Mouse (Mus musculus): ENCODE measurements around the gene P4hb. TPM values are rescaled to one million over a fixed set of nuclear protein-coding genes. Genes with fewer than 3 reads are reported as not detected.
A peak's percentile ranks its signal among the peaks of the same experiment; 100 is the strongest.

The P4hb gene
- 100 to 1,000 TPM; 264 to 301 TPM for total RNA-seq (2021)
- long read RNA-seq, experiment 1, transcript P4hb-201 (11 exons, 2,861 nt), result major isoform, 344 of 365 reads
- long read RNA-seq, experiment 1, partial matches to known transcripts, result 7 of 365 reads
- long read RNA-seq, experiment 1, other reads (novel, unspliced or antisense), result 14 of 365 reads
- long read RNA-seq, experiment 2, transcript P4hb-201 (11 exons, 2,861 nt), result major isoform, 420 of 434 reads
- long read RNA-seq, experiment 2, partial matches to known transcripts, result 3 of 434 reads
- long read RNA-seq, experiment 2, other reads (novel, unspliced or antisense), result 11 of 434 reads

DNA sequence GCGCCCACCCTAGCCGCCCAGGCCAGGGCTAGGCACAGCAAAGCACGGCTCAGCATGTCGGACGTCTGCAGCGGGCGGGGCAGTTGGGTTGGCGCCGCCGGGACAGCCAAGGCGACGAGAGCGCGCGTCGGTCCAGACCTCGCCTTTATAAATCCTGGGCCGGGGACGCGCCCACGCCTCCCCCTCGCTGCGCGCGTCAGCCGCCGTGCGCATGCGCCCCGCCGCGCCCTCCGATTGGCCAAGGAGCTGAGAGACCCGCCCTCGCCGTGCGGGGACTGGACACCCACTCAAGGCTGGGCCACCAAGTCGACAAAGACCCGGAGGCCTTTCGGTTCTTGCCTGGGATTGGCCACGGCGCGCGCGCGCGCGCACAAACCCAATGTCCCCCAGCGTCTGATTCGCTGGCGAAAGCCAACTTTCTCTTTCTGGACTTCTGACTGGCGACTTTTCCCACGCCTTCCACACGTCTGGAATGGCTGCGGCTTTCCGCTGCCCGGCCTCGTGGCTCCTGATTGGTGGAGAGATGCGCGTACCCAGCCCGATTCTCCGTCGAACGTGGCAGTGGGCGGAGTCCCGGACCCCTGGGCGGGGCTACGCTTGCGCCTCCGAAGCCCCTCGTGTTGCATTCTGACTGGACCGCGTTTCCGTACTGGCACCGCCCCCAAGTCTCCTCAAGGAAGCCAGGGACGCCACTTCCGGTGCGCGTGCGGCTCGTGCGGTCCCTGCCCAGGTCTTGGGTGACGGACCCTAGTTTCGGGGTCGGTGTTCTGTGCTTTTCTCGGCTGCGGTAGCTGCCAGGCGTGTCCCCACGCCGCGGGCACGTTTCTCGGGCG lies at the start of gene P4hb:
P4hb (minus strand) TSS at position 502 of the 833 bp plus-strand sequence.
- intact Hi-C loops (cut with DNase I; ENCODE audit: low total_unique reads), result no loop called here
- peak; percentile 100 for DNase-seq

DNA sequence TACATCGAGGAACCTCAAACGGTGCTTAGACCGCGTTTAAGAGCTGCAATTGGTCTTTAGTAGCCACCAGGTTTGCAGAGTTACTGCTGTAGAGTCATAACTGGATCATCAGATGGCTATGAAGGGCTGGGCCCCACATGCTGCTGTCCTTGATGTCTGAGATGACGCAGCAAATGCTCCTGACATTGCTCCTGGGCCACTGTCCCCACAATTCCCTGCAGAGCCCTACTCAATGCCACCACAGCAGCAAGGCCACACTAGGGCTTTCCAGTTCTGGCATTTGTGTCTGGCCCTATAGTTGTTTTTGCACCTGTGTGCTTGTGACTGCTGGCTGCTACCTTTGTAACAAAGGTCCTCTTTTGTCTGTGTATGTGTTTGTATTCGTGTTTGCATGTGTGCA lies 49.8 kb upstream of the P4hb start:
- intact Hi-C loops (cut with DNase I; ENCODE audit: low total_unique reads), result no loop called here
- no peak for DNase-seq

DNA sequence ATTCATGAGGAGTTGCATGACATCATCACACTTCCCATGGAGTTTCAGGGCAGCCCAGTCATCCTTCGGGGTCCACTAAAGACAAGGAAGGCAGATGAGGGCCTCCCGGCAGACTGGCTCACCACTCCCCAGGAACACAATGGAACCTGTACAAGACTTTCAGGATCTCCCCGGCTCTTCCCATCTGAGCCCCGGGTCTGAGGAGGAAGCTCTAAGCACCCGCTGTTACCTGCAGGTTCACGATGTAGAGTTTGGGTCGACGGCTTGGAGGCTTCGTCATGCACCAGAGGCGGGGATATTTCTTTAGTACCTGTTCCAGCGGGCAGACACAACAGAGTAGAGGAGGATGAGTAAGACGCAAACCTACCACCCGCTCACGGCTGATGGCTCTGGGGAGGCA lies 47.1 kb upstream of the P4hb start:
- intact Hi-C loops (cut with DNase I; ENCODE audit: low total_unique reads), result no loop called here
- no peak for DNase-seq

DNA sequence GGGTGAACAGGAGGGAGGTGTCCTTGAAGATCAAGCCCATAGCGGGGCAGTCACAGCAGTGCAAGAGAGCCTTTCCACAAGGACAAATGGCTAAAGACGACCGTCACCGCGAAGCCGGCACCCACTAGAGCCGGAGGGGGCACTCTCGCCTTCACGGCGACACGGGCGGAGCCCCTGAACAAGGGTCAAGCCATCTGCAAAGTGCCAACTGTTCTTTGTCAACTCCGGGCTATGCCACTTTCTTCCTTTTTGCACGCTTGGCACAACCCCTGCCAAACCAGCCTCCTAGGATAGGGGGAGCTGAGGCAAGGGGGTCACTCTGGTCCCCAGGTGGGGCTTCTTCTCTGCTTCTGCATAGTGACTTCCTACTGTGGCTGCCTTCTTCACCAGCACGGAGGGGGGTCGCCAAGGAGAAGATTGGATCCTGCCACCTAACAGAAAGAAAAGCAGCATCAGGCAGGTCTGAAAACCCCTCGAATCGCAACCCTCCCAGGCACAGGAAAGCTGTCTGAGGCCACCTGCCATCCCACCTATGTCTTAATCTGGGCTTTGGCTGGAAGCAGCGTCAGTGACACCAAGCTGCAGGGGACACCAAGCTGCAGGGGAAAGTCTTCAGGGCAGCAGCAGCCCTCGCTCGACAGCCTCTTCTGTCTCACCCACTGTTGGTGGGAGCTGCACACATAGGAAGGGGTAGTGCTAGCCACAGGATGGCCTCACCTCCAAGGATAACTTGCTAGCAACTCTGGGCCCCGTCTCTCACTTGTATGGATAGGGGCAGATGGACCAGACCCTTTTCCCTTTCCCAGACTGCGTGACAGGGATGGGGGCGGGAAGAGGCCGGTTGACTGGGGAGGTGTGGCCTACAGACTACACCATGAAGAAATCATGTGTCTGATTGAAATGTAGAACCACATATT lies 45.8 kb upstream of the P4hb start:
- intact Hi-C loops (cut with DNase I; ENCODE audit: low total_unique reads), result no loop called here

DNA sequence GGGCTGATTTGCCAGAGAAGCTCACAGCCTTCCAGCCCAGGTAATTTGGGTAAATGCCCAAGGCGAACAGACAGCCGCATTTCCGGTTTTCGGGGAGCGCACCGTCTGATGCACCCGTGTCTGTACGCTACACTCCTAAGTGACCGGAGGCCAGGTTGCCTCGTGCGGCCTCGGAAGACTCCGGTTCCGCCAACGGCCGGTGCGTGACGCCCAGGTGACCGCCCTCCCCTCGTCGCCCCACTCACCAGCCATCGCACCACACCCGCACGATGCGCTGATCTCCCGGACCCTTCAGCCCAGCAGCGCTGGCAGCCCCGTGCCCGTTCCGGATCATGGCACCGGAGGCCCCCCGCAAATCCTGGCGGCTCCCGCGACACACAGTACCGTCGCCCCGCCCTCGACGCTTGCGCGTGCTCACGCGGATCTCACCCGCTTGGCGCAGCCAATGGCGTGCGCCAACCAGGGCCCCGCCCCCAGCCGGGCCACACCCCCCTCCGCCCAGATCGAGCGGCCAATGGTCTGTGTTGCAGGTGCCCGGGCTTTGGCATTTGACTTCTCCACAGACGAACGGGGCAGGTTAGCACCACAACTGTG lies 44.6 kb upstream of the P4hb start, which contains the start of gene Pcyt2:
Pcyt2 (minus strand) TSS at position 418 of the 594 bp plus-strand sequence.
- DNase-seq, result peak; percentile 93
- intact Hi-C loops (cut with DNase I; ENCODE audit: low total_unique reads), result no loop called here

More for the DNA sequence above, 45.8 kb upstream of the P4hb start:
- DNase-seq, result no peak

DNA sequence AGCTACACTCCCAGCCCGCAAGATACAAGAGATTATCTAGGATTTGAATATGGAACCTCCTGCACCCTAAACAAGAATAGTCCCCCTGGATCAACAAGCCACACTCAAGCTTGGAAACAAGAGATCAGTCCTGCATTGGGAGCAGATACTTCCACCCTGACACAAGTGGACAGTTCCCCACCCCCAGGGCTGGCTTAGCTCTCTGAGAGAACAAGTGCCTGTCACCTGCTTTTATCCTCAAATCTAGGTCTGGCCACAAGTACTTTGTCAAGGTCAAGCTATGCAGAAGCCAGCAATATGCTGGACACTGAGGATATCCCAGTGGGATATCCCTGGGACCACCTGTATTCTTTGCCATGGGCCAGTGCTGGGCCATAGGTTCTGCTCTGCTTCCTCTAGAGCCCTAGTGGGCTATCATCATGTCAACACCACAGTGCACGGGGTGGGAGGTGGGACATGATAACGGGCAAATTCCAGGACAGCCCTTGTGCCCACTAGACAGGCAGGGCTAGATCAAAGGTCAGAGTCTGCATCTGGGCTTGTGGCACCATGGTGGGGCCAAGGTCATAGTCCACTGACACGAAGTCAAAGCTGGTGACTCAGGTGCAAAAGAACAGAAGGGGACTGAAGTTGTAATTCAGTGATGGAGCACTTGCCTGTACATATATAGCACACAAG lies 43.7 kb upstream of the P4hb start:
- intact Hi-C loops (cut with DNase I; ENCODE audit: low total_unique reads), result no loop called here
- no peak for DNase-seq

DNA sequence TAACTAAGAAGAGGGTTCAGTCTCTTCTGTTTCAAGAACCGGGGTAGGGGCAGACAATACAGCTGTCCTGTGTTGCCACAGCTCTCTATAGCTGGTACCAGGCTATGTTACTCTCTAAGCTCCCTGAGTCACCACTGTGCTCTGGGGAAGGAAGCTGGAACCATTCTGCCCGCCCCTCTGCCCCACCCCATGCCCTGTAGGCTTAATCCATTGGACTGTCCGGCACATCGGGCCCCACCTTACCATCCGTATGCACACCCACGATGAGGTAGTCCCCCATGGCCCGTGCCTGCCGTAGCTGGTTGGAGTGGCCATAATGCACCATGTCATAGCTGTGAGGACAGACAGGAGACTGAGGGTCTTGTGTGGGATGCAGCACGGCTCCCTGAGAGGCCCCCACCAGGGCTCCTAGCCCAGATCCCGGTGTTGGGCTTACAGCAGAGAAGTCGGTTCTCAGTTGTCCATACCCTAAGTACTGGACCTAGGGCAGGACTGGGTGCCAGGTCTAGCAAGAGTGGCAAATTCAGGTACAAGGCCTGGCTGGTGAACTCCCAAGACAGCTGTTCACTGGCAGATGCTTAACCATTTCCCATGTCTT lies 42.7 kb upstream of the P4hb start:
- intact Hi-C loops (cut with DNase I; ENCODE audit: low total_unique reads), result no loop called here
- no peak for DNase-seq

DNA sequence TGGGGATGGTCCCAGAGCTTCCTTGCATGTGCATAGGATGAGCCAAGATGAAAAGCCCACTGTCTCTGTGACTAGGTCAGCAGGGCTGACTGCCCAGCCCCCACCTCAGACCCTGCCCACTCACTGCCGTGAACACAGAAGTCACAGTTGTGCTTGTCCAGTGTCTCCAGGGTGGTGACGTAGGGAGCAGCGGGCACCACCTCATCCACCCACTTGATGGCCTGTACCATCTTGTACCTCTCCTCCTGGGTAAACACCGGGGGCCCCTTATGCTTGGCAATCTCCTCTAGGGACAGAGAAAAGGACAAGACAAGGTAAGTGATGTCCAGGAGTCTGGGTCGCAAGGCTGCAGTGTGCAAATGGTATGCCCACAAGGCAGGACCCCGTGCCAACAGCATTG lies 42.1 kb upstream of the P4hb start:
- no peak for DNase-seq
- intact Hi-C loops (cut with DNase I; ENCODE audit: low total_unique reads), result no loop called here

DNA sequence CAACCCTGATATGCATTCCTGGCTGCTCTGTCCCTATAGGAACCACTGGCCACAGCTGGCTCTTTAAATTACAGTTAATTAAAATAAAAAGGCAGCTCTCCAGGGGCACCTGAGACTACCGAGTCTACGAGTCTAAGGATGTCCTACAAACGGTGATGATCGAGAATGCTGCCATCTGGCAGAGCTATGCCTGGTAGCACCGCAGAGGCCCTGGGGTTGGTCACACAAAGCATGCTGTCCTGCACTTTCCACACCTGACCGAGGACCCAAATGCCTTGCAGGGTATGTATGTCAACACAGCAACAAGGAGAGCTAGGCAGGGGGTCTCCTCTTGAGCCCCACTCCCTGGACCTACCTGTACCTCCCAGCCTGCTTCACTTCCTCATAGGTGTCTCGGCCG lies 40.9 kb upstream of the P4hb start:
- no peak for DNase-seq
- intact Hi-C loops (cut with DNase I; ENCODE audit: low total_unique reads), result loop anchor here (5.0 kb wide), 1 partner anchor 97 kb away; no protein-coding TSS in a partner anchor

DNA sequence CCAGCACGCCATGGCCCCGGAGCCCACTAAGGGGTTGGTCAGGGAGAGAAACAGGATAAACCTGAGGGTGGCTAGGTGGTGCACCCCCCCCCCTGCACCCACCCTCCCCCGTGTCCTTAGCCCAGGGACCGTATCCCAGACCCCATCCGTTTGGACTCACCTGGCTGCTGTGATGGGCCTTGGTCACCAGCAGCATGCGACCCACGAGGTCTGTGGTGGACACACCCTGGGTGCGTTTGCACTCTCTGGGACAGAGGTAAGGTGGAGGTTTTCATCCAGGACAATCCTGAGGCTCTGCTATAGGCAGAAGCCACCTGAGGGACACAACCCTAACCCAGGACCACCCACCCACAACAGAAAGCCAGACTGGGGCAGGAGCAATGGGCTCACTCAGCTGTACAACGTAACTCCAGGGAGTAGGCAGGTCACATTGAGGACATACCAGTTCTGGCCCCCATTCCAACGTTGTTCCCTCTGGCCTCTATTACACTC lies 40.5 kb upstream of the P4hb start:
- no peak for DNase-seq
- intact Hi-C loops (cut with DNase I; ENCODE audit: low total_unique reads), result loop anchor here (5.0 kb wide), 1 partner anchor 96 kb away; no protein-coding TSS in a partner anchor

DNA sequence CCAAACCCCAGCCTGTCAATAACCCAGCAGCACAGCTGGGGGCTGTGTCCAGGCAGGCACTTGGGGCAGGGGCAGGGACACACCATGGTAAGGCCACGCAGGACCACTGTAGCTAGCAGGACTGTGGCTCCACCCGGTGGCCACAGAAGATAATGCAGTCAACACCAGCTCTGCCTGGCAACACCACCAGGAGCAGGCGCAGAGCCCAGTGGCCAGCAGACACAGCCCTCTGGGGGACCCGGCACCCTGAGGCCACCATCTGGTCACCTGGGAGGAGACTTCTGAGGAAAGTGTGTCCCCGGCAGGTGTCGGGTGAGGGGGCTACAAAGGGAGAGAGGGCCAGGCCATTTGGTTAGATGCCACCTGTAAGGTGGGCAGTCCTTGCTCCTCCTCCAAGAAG lies 39.7 kb upstream of the P4hb start:
- intact Hi-C loops (cut with DNase I; ENCODE audit: low total_unique reads), result loop anchor here (5.0 kb wide), 1 partner anchor 95 kb away; no protein-coding TSS in a partner anchor
- peak; percentile 79 for DNase-seq

DNA sequence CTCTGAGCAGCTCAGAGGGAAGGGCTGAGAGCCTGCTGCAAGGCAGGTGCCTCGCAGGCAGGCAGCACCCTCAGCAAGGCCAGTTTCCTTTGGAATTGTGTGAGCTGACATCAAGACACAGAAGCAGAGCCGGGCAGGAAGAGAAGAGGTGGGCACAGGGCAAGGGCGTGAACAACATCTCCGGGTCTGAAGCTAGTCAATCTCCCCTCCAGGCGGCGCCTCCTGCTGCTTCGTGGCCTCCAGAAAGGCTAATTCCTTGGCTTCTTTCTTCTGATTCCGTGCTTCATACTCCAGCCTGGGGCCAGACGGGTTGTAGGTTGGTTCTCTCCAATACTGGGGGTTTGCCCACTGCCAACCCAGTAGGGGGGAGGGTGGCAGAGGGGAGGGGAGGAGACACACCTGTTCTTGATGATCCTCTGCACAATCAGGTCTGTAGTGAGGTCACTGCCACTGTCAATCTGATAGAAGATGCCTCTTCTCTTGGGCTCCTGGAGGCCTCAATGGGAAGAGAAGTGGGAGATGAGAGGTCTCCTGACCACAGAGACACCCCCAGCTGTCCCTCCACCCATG lies 37.5 kb upstream of the P4hb start:
- intact Hi-C loops (cut with DNase I; ENCODE audit: low total_unique reads), result loop anchor here (5.0 kb wide), 1 partner anchor 93 kb away; no protein-coding TSS in a partner anchor
- no peak for DNase-seq

DNA sequence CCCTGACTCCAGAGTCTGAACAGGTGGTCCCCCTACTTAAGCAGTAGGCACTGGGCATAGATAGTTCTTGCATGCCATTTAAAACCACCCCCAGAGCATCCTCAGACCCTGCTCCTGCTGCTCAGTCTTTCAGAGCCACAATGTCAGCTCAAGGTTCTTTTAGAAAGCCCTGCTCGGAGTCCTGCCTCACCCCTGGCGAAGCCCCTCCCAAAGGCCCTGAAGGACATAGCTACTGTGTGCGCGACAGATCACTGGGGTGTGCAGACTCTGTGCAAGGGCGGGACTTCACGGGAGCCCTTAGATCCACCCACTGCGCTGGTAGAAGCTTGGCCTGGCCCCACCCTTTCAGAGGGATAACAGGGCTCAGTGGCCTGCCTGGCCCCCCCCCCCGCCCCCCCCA lies 36.2 kb upstream of the P4hb start:
- no peak for DNase-seq

DNA sequence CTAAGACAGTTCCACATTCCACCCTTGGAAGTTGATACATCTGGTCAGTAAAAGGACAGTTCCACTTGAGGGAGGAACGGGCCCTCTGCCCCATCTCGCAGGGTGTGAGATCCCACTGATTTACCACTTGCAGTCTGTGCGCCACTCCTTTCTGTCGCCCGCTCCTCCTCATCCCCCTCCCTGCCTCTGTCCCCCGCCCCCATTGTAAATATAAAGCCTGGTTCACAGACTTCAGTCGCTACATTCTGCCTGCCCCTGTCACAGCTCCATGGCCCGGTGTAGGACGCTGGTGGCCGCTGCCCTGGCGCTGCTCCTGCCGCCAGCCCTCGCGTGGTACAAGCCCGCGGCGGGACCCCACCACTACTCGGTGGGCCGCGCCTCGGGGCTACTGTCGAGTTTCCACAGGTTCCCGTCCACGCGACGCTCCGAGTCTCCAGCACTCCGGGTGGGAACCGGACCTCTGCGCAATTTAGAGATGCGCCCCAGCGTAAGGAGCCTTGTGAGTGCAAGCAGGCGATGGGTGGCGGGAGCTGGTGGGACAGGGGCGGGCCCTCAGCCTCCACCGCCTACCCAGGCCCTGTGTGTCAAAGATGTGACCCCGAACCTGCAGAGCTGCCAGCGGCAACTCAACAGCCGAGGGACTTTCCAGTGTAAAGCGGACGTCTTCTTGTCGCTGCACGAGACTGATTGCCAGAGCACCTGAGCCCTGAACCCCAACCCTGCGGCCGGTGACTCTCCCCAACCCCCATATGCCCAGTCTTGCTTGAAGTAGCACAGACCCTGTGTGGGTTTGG lies 35.4 kb upstream of the P4hb start, which contains the start of gene Npb:
Npb (plus strand) TSS at position 237 of the 794 bp plus-strand sequence.
- intact Hi-C loops (cut with DNase I; ENCODE audit: low total_unique reads), result loop anchor here (5.0 kb wide), 1 partner anchor 111 kb away; no protein-coding TSS in a partner anchor
- no peak for DNase-seq

More for the DNA sequence above, 36.2 kb upstream of the P4hb start:
- intact Hi-C loops (cut with DNase I; ENCODE audit: low total_unique reads), result loop anchor here (5.0 kb wide), 1 partner anchor 112 kb away; no protein-coding TSS in a partner anchor

DNA sequence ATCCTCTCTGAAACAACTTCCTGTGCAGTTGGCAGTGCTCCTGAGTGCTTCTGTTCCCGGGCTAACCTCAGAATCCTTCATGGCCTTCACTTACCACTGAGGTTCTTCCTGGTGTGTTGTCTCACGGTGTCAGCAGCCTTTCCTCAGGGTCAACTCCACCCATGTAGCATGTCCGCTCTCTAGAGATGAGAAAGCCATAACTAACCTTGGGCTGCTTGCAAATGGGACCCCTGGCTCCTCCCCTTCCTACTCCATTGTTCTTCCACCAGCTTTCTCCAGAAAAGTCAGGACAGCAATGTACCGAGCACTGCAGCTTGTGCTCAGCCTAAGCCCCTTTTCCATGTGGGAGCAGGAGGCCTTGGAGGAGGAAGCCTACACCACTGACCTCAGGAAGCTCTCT lies 33.7 kb upstream of the P4hb start:
- DNase-seq, result no peak
- intact Hi-C loops (cut with DNase I; ENCODE audit: low total_unique reads), result loop anchor here (5.0 kb wide), 1 partner anchor 109 kb away; no protein-coding TSS in a partner anchor

DNA sequence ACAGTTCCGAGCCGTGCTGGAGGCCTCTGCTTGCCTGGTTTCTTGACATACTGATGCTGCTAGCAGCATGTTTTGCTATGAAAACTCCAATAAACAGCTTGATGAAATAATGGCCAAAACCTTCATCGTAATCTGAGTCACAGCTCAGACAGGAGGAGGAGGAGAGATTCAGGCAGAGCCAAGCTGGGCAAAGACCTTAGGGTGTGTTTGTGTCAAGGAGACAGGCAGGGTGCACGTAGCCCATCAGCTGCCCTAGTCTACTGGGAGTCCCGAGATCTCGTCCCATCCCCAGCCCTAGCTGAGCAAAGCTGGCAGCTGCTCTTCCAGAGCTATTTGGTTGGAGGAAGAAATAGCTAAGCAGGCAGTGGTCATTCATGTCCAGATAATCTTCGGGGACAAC lies 32.6 kb upstream of the P4hb start:
- intact Hi-C loops (cut with DNase I; ENCODE audit: low total_unique reads), result loop anchor here (5.0 kb wide), 1 partner anchor 108 kb away; no protein-coding TSS in a partner anchor
- DNase-seq, result no peak

DNA sequence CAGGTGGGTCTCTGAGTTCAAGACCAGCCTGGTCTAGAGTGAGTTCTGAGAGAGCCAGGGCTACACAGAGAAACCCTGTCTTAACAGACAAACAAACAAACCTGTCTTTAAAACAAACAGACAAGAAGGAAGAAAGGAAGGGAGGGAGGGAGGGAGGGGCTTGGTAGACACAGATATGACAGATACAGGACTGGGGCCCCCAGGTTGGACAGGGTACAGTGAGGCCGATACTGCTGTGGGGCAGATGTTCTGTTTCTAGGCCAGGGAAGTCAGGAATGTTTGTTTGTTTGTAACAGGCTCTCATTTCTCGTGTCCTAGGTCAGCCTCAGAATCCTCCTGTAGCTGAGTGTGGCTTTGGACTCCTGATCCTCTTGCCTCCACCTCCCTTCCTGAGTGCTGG lies 30.5 kb upstream of the P4hb start:
- DNase-seq, result no peak
- intact Hi-C loops (cut with DNase I; ENCODE audit: low total_unique reads), result no loop called here
